Mouse (Mus musculus): ENCODE measurements around the gene Gfral. TPM values are rescaled to one million over a fixed set of nuclear protein-coding genes. Genes with fewer than 3 reads are reported as not detected.
A peak's percentile ranks its signal among the peaks of the same experiment; 100 is the strongest.

Gfral gene
- polyA plus RNA-seq (2014; fragmentation: Nextera tagmentation; extraction: Ambion mirVana) = not detected in 2 replicates

- no peaks in the 10 kb centered on the region for H3K4me1 ChIP-seq (ENCODE audit: control insufficient read depth, insufficient read depth, low read length)
- no peak within 1 kb of the TSS for H3K9ac ChIP-seq (ENCODE audit: low read length)
- no peak within 1 kb of the TSS for H3K4me2 ChIP-seq (ENCODE audit: low read depth)
- H3K9me3 ChIP-seq (ENCODE audit: control insufficient read depth, low read length) = no peaks in the 10 kb centered on the region
- no peak for ATAC-seq (ENCODE audit: insufficient read depth, low FRiP score, low TSS enrichment)
- 92% methylated on average over 2 of the region's 2 CpGs for WGBS
- no peak within 1 kb of the TSS for H3K4me3 ChIP-seq (ENCODE audit: low read depth, low read length)
- DNase-seq (ENCODE audit: low spot score) = no peak
- H3K36me3 ChIP-seq (ENCODE audit: control insufficient read depth, insufficient read depth, low read length) = no peaks in the 10 kb centered on the region
- H3K27ac ChIP-seq (ENCODE audit: low read depth, low read length) = no peak within 1 kb of the TSS
- no peaks in the 10 kb centered on the region for H3K27me3 ChIP-seq (ENCODE audit: control insufficient read depth, insufficient read depth, low read length)
Measured at GRCm38 (mm10) chr9:76213557-76213956, at the start of gene Gfral. Gfral (minus strand) TSS chr9:76213657.

GRCm38 (mm10) chr9:76257731-76258130, 44.3 kb upstream of the Gfral start:
- H3K9ac ChIP-seq (ENCODE audit: low read length) = no peak overlapping the region
- H3K36me3 ChIP-seq (ENCODE audit: control insufficient read depth, insufficient read depth, low read length) = no peaks in the 10 kb centered on the region
- no peaks in the 10 kb centered on the region for H3K27me3 ChIP-seq (ENCODE audit: control insufficient read depth, insufficient read depth, low read length)
- 85% methylated on average over 5 of the region's 5 CpGs for WGBS
- DNase-seq (ENCODE audit: low spot score) (no peak), ATAC-seq (ENCODE audit: insufficient read depth, low FRiP score, low TSS enrichment) (no peak)
- H3K9me3 ChIP-seq (ENCODE audit: control insufficient read depth, low read length) = no peaks in the 10 kb centered on the region
- H3K4me3 ChIP-seq (ENCODE audit: low read depth, low read length) = no peak overlapping the region
- no peak overlapping the region for H3K27ac ChIP-seq (ENCODE audit: low read depth, low read length)
- no peak overlapping the region for H3K4me2 ChIP-seq (ENCODE audit: low read depth)
- H3K4me1 ChIP-seq (ENCODE audit: control insufficient read depth, insufficient read depth, low read length) = no peaks in the 10 kb centered on the region

- 84% methylated on average over 7 of the region's 7 CpGs for WGBS
- Histone ChIP-seq H3K36me3 (ENCODE audit: control insufficient read depth, insufficient read depth, low read length) (no peaks in the 10 kb centered on the region), H3K4me2 (ENCODE audit: low read depth) (no peak overlapping the region), H3K27ac (ENCODE audit: low read depth, low read length) (no peak overlapping the region), H3K4me1 (ENCODE audit: control insufficient read depth, insufficient read depth, low read length) (no peaks in the 10 kb centered on the region), H3K27me3 (ENCODE audit: control insufficient read depth, insufficient read depth, low read length) (no peaks in the 10 kb centered on the region), H3K9me3 (ENCODE audit: control insufficient read depth, low read length) (no peaks in the 10 kb centered on the region), H3K9ac (ENCODE audit: low read length) (no peak overlapping the region), H3K4me3 (ENCODE audit: low read depth, low read length) (no peak overlapping the region)
- DNase-seq (ENCODE audit: low spot score) = no peak
- ATAC-seq (ENCODE audit: insufficient read depth, low FRiP score, low TSS enrichment) = no peak
Measured at GRCm38 (mm10) chr9:76252544-76252943, 39.1 kb upstream of the Gfral start.

GRCm38 (mm10) chr9:76252109-76252508, 38.7 kb upstream of the Gfral start:
- Histone ChIP-seq H3K4me1 (ENCODE audit: control insufficient read depth, insufficient read depth, low read length) (no peaks in the 10 kb centered on the region), H3K4me2 (ENCODE audit: low read depth) (no peak overlapping the region), H3K27ac (ENCODE audit: low read depth, low read length) (no peak overlapping the region), H3K9ac (ENCODE audit: low read length) (no peak overlapping the region), H3K9me3 (ENCODE audit: control insufficient read depth, low read length) (no peaks in the 10 kb centered on the region), H3K36me3 (ENCODE audit: control insufficient read depth, insufficient read depth, low read length) (no peaks in the 10 kb centered on the region), H3K27me3 (ENCODE audit: control insufficient read depth, insufficient read depth, low read length) (no peaks in the 10 kb centered on the region), H3K4me3 (ENCODE audit: low read depth, low read length) (no peak overlapping the region)
- no peak for DNase-seq (ENCODE audit: low spot score)
- 97% methylated on average over 4 of the region's 4 CpGs for WGBS
- no peak for ATAC-seq (ENCODE audit: insufficient read depth, low FRiP score, low TSS enrichment)

- no peak overlapping the region for H3K4me3 ChIP-seq (ENCODE audit: low read depth, low read length)
- H3K27me3 ChIP-seq (ENCODE audit: control insufficient read depth, insufficient read depth, low read length) = no peaks in the 10 kb centered on the region
- H3K9me3 ChIP-seq (ENCODE audit: control insufficient read depth, low read length) = no peaks in the 10 kb centered on the region
- 19% methylated on average over 1 of the region's 1 CpGs for WGBS
- H3K4me2 ChIP-seq (ENCODE audit: low read depth) = no peak overlapping the region
- ATAC-seq (ENCODE audit: insufficient read depth, low FRiP score, low TSS enrichment) (no peak), DNase-seq (ENCODE audit: low spot score) (no peak)
- H3K27ac ChIP-seq (ENCODE audit: low read depth, low read length) = no peak overlapping the region
- no peak overlapping the region for H3K9ac ChIP-seq (ENCODE audit: low read length)
- no peaks in the 10 kb centered on the region for H3K4me1 ChIP-seq (ENCODE audit: control insufficient read depth, insufficient read depth, low read length)
- H3K36me3 ChIP-seq (ENCODE audit: control insufficient read depth, insufficient read depth, low read length) = no peaks in the 10 kb centered on the region
Measured at GRCm38 (mm10) chr9:76242322-76242721, 28.9 kb upstream of the Gfral start.

- ATAC-seq (ENCODE audit: insufficient read depth, low FRiP score, low TSS enrichment) (no peak), DNase-seq (ENCODE audit: low spot score) (no peak)
- no peak overlapping the region for H3K4me2 ChIP-seq (ENCODE audit: low read depth)
- H3K4me1 ChIP-seq (ENCODE audit: control insufficient read depth, insufficient read depth, low read length) = no peaks in the 10 kb centered on the region
- no peak overlapping the region for H3K4me3 ChIP-seq (ENCODE audit: low read depth, low read length)
- no peaks in the 10 kb centered on the region for H3K27me3 ChIP-seq (ENCODE audit: control insufficient read depth, insufficient read depth, low read length)
- no peaks in the 10 kb centered on the region for H3K9me3 ChIP-seq (ENCODE audit: control insufficient read depth, low read length)
- H3K36me3 ChIP-seq (ENCODE audit: control insufficient read depth, insufficient read depth, low read length) = no peaks in the 10 kb centered on the region
- 88% methylated on average over 5 of the region's 5 CpGs for WGBS
- H3K9ac ChIP-seq (ENCODE audit: low read length) = no peak overlapping the region
- H3K27ac ChIP-seq (ENCODE audit: low read depth, low read length) = no peak overlapping the region
Measured at GRCm38 (mm10) chr9:76237946-76238345, 24.5 kb upstream of the Gfral start.

GRCm38 (mm10) chr9:76237243-76237642, 23.8 kb upstream of the Gfral start:
- 56% methylated on average over 12 of the region's 12 CpGs for WGBS
- no peaks in the 10 kb centered on the region for H3K4me1 ChIP-seq (ENCODE audit: control insufficient read depth, insufficient read depth, low read length)
- no peak overlapping the region for H3K9ac ChIP-seq (ENCODE audit: low read length)
- no peaks in the 10 kb centered on the region for H3K9me3 ChIP-seq (ENCODE audit: control insufficient read depth, low read length)
- H3K4me2 ChIP-seq (ENCODE audit: low read depth) = no peak overlapping the region
- no peaks in the 10 kb centered on the region for H3K27me3 ChIP-seq (ENCODE audit: control insufficient read depth, insufficient read depth, low read length)
- no peak for ATAC-seq (ENCODE audit: insufficient read depth, low FRiP score, low TSS enrichment)
- H3K27ac ChIP-seq (ENCODE audit: low read depth, low read length) = no peak overlapping the region
- H3K36me3 ChIP-seq (ENCODE audit: control insufficient read depth, insufficient read depth, low read length) = no peaks in the 10 kb centered on the region
- no peak overlapping the region for H3K4me3 ChIP-seq (ENCODE audit: low read depth, low read length)
- DNase-seq (ENCODE audit: low spot score) = peak; percentile 18

- ATAC-seq (ENCODE audit: insufficient read depth, low FRiP score, low TSS enrichment) = peak; percentile 68
- Histone ChIP-seq H3K27me3 (ENCODE audit: control insufficient read depth, insufficient read depth, low read length) (no peaks in the 10 kb centered on the region), H3K27ac (ENCODE audit: low read depth, low read length) (no peak overlapping the region), H3K4me1 (ENCODE audit: control insufficient read depth, insufficient read depth, low read length) (no peaks in the 10 kb centered on the region), H3K9me3 (ENCODE audit: control insufficient read depth, low read length) (no peaks in the 10 kb centered on the region), H3K4me3 (ENCODE audit: low read depth, low read length) (no peak overlapping the region), H3K36me3 (ENCODE audit: control insufficient read depth, insufficient read depth, low read length) (no peaks in the 10 kb centered on the region), H3K4me2 (ENCODE audit: low read depth) (peak overlapping the region; percentile 39), H3K9ac (ENCODE audit: low read length) (no peak overlapping the region)
- peak; percentile 67 for DNase-seq (ENCODE audit: low spot score)
- WGBS = 3% methylated on average over 7 of the region's 7 CpGs
Measured at GRCm38 (mm10) chr9:76236626-76237025, 23.2 kb upstream of the Gfral start.

GRCm38 (mm10) chr9:76235945-76236503, 22.6 kb upstream of the Gfral start:
- Histone ChIP-seq H3K9ac (ENCODE audit: low read length) (0 out of 2 replicates have a peak overlapping the region, but pooled peaks have one; percentile 8), H3K36me3 (ENCODE audit: control insufficient read depth, insufficient read depth, low read length) (no peaks in the 10 kb centered on the region), H3K9me3 (ENCODE audit: control insufficient read depth, low read length) (no peaks in the 10 kb centered on the region), H3K27ac (ENCODE audit: low read depth, low read length) (no peak overlapping the region), H3K4me2 (ENCODE audit: low read depth) (peak overlapping the region; percentile 39), H3K27me3 (ENCODE audit: control insufficient read depth, insufficient read depth, low read length) (no peaks in the 10 kb centered on the region), H3K4me3 (ENCODE audit: low read depth, low read length) (peak overlapping the region; percentile 2), H3K4me1 (ENCODE audit: control insufficient read depth, insufficient read depth, low read length) (no peaks in the 10 kb centered on the region)
- 6% methylated on average over 14 of the region's 14 CpGs for WGBS
- ATAC-seq (ENCODE audit: insufficient read depth, low FRiP score, low TSS enrichment) (peak; percentile 54), DNase-seq (ENCODE audit: low spot score) (peak; percentile 51)
